Comparison of ENCODE assay signal across 8 mouse cellular contexts in the genomic region with DNA sequence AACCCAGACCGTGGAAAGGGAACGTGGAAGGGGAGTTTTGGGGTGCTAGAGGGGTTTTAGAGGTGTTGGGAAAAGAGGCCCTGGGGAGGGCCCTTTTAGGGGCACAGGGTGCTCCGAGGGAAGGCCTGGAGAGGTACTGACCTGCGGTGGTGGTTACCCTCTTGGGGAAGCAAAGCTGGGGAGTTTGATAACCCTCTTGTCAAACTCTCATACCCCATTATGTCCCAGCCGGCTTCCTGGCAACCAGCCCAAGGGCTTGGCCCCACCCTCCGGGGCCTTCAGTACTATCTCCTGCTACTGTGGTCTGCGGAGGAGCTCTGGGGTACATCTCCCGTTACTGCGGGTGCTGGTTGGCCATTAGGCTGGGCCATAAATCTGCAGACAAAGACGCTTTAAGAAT. TPM values are rescaled to one million over a fixed set of nuclear protein-coding genes. Genes with fewer than 3 reads are reported as not detected.
DNase-seq lines count a peak whose midpoint lies in the region; ATAC-seq and TF ChIP-seq lines count a peak whose summit lies in the region.

No protein-coding gene starts in this region.

- no peak for ATAC-seq in forebrain, embryonic 14.5 days
- no peak for ATAC-seq in midbrain, postnatal 0 days (ENCODE audit: low FRiP score)

- peak overlapping the region; percentile 52; the same call in 1 of the 2 replicates for H3K9ac ChIP-seq in forebrain, embryonic 14.5 days (ENCODE audit: low read length)
- H3K9ac ChIP-seq in midbrain, postnatal 0 days (replicated peaks; ENCODE audit: low read length, poor library complexity, severe bottlenecking) = no peak overlapping the region

- H3K4me3 ChIP-seq in heart, embryonic 10.5 days = peak overlapping the region; percentile 60
- peak overlapping the region; percentile 70 for H3K4me3 ChIP-seq in brown adipose tissue, adult 24 weeks (ENCODE audit: insufficient read depth, low read depth, low read length)
- peak overlapping the region; percentile 27 for H3K4me3 ChIP-seq in forebrain, embryonic 14.5 days (ENCODE audit: low read depth, low read length)
- H3K4me3 ChIP-seq in midbrain, postnatal 0 days (ENCODE audit: low read depth, low read length) = peak overlapping the region; percentile 33

- no peak for TF ChIP-seq CTCF in midbrain, postnatal 0 days (IDR thresholded peaks at IDR 0.05)

- no peaks in the 10 kb centered on the region for H3K9me3 ChIP-seq in heart, embryonic 10.5 days
- no peaks in the 10 kb centered on the region for H3K9me3 ChIP-seq in forebrain, embryonic 14.5 days (replicated peaks; ENCODE audit: control insufficient read depth, low read length)
- no peaks in the 10 kb centered on the region for H3K9me3 ChIP-seq in midbrain, postnatal 0 days (ENCODE audit: low read length)

- DNase-seq in heart, embryonic 10.5 days (ENCODE audit: low spot score) = no peak
- no peak for DNase-seq in heart, adult 9 months (ENCODE audit: low spot score in 2 of 2)
- DNase-seq in forebrain, embryonic 14.5 days (ENCODE audit: low spot score) = no peak
- DNase-seq in kidney, postnatal 4 days = peak; percentile 41 to 42
- no peak for DNase-seq in midbrain, postnatal 0 days (ENCODE audit: low spot score)
- DNase-seq in adipocyte (ENCODE audit: low spot score) = no peak
- DNase-seq in layer of hippocampus, postnatal 10 days (ENCODE audit: low spot score in 2 of 2) = no peak

- WGBS in heart, embryonic 10.5 days = 8% methylated on average over 10 of the region's 10 CpGs
- 13% methylated on average over 10 of the region's 10 CpGs for WGBS in forebrain, embryonic 14.5 days
- WGBS in midbrain, postnatal 0 days = 16% methylated on average over 10 of the region's 10 CpGs

- peak overlapping the region; percentile 59 for H3K27ac ChIP-seq in heart, embryonic 10.5 days
- peak overlapping the region; percentile 91 for H3K27ac ChIP-seq in brown adipose tissue, adult 24 weeks (replicated peaks; ENCODE audit: low read depth, low read length)
- no peak overlapping the region for H3K27ac ChIP-seq in forebrain, embryonic 14.5 days (ENCODE audit: low read depth, low read length)
- H3K27ac ChIP-seq in midbrain, postnatal 0 days (ENCODE audit: low read depth, low read length) = no peak overlapping the region

- H3K36me3 ChIP-seq in heart, embryonic 10.5 days = no peaks in the 10 kb centered on the region
- no peaks in the 10 kb centered on the region for H3K36me3 ChIP-seq in forebrain, embryonic 14.5 days (ENCODE audit: control insufficient read depth, insufficient read depth, low read length)
- H3K36me3 ChIP-seq in midbrain, postnatal 0 days (ENCODE audit: insufficient read depth, low read length) = no peaks in the 10 kb centered on the region

- H3K27me3 ChIP-seq in heart, embryonic 10.5 days (ENCODE audit: insufficient read depth, poor library complexity, severe bottlenecking) = peaks cover 69% of the 10 kb centered on the region
- peaks cover 46% of the 10 kb centered on the region for H3K27me3 ChIP-seq in forebrain, embryonic 14.5 days (replicated peaks; ENCODE audit: control insufficient read depth, insufficient read depth, low read length)
- H3K27me3 ChIP-seq in midbrain, postnatal 0 days (ENCODE audit: insufficient read depth, low read length) = peaks cover 32% of the 10 kb centered on the region

- H3K4me2 ChIP-seq in forebrain, embryonic 14.5 days (ENCODE audit: low read length) = peak overlapping the region; percentile 58
- peak overlapping the region; percentile 66 for H3K4me2 ChIP-seq in midbrain, postnatal 0 days (ENCODE audit: low read depth, low read length, poor library complexity, severe bottlenecking)

- peaks cover 29% of the 10 kb centered on the region for H3K4me1 ChIP-seq in heart, embryonic 10.5 days
- no peaks in the 10 kb centered on the region; the same call in 1 of the 2 replicates for H3K4me1 ChIP-seq in brown adipose tissue, adult 24 weeks (ENCODE audit: control insufficient read depth, insufficient read depth, insufficient read length, low read length)
- H3K4me1 ChIP-seq in forebrain, embryonic 14.5 days (ENCODE audit: control insufficient read depth, insufficient read depth, low read length) = peaks cover 4% of the 10 kb centered on the region; the same call in 1 of the 2 replicates
- peaks cover 13% of the 10 kb centered on the region for H3K4me1 ChIP-seq in midbrain, postnatal 0 days (ENCODE audit: insufficient read depth, low read length)

RNA-seq across cellular contexts. Expression of gene Odf3b, which starts 0.3 kb away (rescaled TPM):
- polyA plus RNA-seq in heart, embryonic 10.5 days (2016; fragmentation: Nextera tagmentation; extraction: Ambion mirVana) = 0.31 and 0.38 TPM in 2 replicates
- not detected in 2 replicates for polyA plus RNA-seq in brown adipose tissue, adult 24 weeks (2012; ENCODE audit: insufficient read depth, insufficient read length, missing spikeins)
- 2.8 and 2.9 TPM in 2 replicates for polyA plus RNA-seq in forebrain, embryonic 14.5 days (2014; fragmentation: Nextera tagmentation; extraction: Ambion mirVana)
- total RNA-seq in midbrain, postnatal 0 days (2014; rRNA removed) = 2.2 and 10.7 TPM in 2 replicates
- 6.7 and 8.6 TPM in 2 replicates for polyA plus RNA-seq in midbrain, postnatal 0 days (2015; fragmentation: Nextera tagmentation; extraction: Ambion mirVana)
- total RNA-seq in layer of hippocampus, postnatal 10 days (2021) = 1 to 10 TPM; 3.7 to 4.2 TPM

RNA-seq across cellular contexts. Expression of gene Tymp, which starts 2.6 kb away (rescaled TPM):
- 1.3 and 1.4 TPM in 2 replicates for polyA plus RNA-seq in heart, embryonic 10.5 days (2016; fragmentation: Nextera tagmentation; extraction: Ambion mirVana)
- polyA plus RNA-seq in brown adipose tissue, adult 24 weeks (2012; ENCODE audit: insufficient read depth, insufficient read length, missing spikeins) = 0.55 TPM in 1 of 2 replicates, not detected in the other
- 2.4 and 2.8 TPM in 2 replicates for polyA plus RNA-seq in forebrain, embryonic 14.5 days (2014; fragmentation: Nextera tagmentation; extraction: Ambion mirVana)
- total RNA-seq in midbrain, postnatal 0 days (2014; rRNA removed) = 4.6 and 7.0 TPM in 2 replicates
- 3.1 and 3.6 TPM in 2 replicates for polyA plus RNA-seq in midbrain, postnatal 0 days (2015; fragmentation: Nextera tagmentation; extraction: Ambion mirVana)
- total RNA-seq in layer of hippocampus, postnatal 10 days (2021) = 1 to 10 TPM; 1.1 to 1.4 TPM

RNA-seq across cellular contexts. Expression of gene Klhdc7b, which starts 5.3 kb away (rescaled TPM):
- polyA plus RNA-seq in heart, embryonic 10.5 days (2016; fragmentation: Nextera tagmentation; extraction: Ambion mirVana) = 0.06 TPM in 1 of 2 replicates, not detected in the other
- not detected in 2 replicates for polyA plus RNA-seq in brown adipose tissue, adult 24 weeks (2012; ENCODE audit: insufficient read depth, insufficient read length, missing spikeins)
- polyA plus RNA-seq in forebrain, embryonic 14.5 days (2014; fragmentation: Nextera tagmentation; extraction: Ambion mirVana) = not detected in 2 replicates
- 0.14 and 0.22 TPM in 2 replicates for total RNA-seq in midbrain, postnatal 0 days (2014; rRNA removed)
- polyA plus RNA-seq in midbrain, postnatal 0 days (2015; fragmentation: Nextera tagmentation; extraction: Ambion mirVana) = not detected in 2 replicates
- under 1 TPM; 0.13 to 0.18 TPM for total RNA-seq in layer of hippocampus, postnatal 10 days (2021)

RNA-seq across cellular contexts. Expression of gene Sco2, which starts 5.8 kb away (rescaled TPM):
- polyA plus RNA-seq in heart, embryonic 10.5 days (2016; fragmentation: Nextera tagmentation; extraction: Ambion mirVana) = 8.1 TPM in 2 replicates
- polyA plus RNA-seq in brown adipose tissue, adult 24 weeks (2012; ENCODE audit: insufficient read depth, insufficient read length, missing spikeins) = 22.7 and 24.0 TPM in 2 replicates
- polyA plus RNA-seq in forebrain, embryonic 14.5 days (2014; fragmentation: Nextera tagmentation; extraction: Ambion mirVana) = 14.7 and 16.4 TPM in 2 replicates
- total RNA-seq in midbrain, postnatal 0 days (2014; rRNA removed) = 24.9 and 36.1 TPM in 2 replicates
- 23.1 and 26.5 TPM in 2 replicates for polyA plus RNA-seq in midbrain, postnatal 0 days (2015; fragmentation: Nextera tagmentation; extraction: Ambion mirVana)
- total RNA-seq in layer of hippocampus, postnatal 10 days (2021) = 10 to 100 TPM; 27.9 to 29.1 TPM

RNA-seq across cellular contexts. Expression of gene Ncaph2, which starts 23.9 kb away (rescaled TPM):
- polyA plus RNA-seq in heart, embryonic 10.5 days (2016; fragmentation: Nextera tagmentation; extraction: Ambion mirVana) = 137 and 150 TPM in 2 replicates
- polyA plus RNA-seq in brown adipose tissue, adult 24 weeks (2012; ENCODE audit: insufficient read depth, insufficient read length, missing spikeins) = 59.3 and 60.2 TPM in 2 replicates
- polyA plus RNA-seq in forebrain, embryonic 14.5 days (2014; fragmentation: Nextera tagmentation; extraction: Ambion mirVana) = 132 and 141 TPM in 2 replicates
- total RNA-seq in midbrain, postnatal 0 days (2014; rRNA removed) = 87.1 and 88.8 TPM in 2 replicates
- 88.0 and 96.9 TPM in 2 replicates for polyA plus RNA-seq in midbrain, postnatal 0 days (2015; fragmentation: Nextera tagmentation; extraction: Ambion mirVana)
- 10 to 100 TPM; 73.2 to 82.3 TPM for total RNA-seq in layer of hippocampus, postnatal 10 days (2021)

Comparison
In these comparisons a context has a peak if more than half of its experiments do, and no peak if none do; other contexts are left out.
1. DNase-seq: peak in kidney, postnatal 4 days (2 of 2); none in heart, embryonic 10.5 days (single experiment), heart, adult 9 months (0 of 2), forebrain, embryonic 14.5 days (single experiment), midbrain, postnatal 0 days (single experiment), adipocyte (single experiment) and layer of hippocampus, postnatal 10 days (0 of 2).
2. H3K27ac ChIP-seq: peak in heart, embryonic 10.5 days (single experiment) and brown adipose tissue, adult 24 weeks (single experiment); none in forebrain, embryonic 14.5 days (single experiment) and midbrain, postnatal 0 days (single experiment).
3. Peak in every context shown above with its lines, with median percentiles within 50 percentile points of each other: H3K4me3 ChIP-seq.